Mouse (Mus musculus) MEL (cell line): ENCODE results near the gene Gpr26.

Experiments
- BHLHE40 ChIP-seq: IDR thresholded peaks from 2 replicates; pipeline ENCODE4 v1.6.1; 2012; ENCODE audit warnings: low read depth, mild to moderate bottlenecking, inconsistent platforms, low read length, improper control_type of control experiment, borderline replicate concordance
- CTCF ChIP-seq, 3 experiments: IDR thresholded peaks in 2 of 3; conservative IDR thresholded peaks in 1 of 3; 2 replicates each; pipeline ENCODE4 v1.5.1; 2011 to 2012; ENCODE audit warnings: low read length in 3 of 3, low read depth in 2 of 3, mild to moderate bottlenecking in 2 of 3, improper control_type of control experiment in 1 of 3, inconsistent platforms in 1 of 3, mixed read lengths in 1 of 3, moderate library complexity in 1 of 3; ENCODE audit not compliant: control insufficient read depth in 1 of 3, insufficient read depth in 1 of 3, poor library complexity in 1 of 3, severe bottlenecking in 1 of 3
- EP300 ChIP-seq, 2 experiments: IDR thresholded peaks; 2 replicates each; pipeline ENCODE4 v1.6.1; 2011; ENCODE audit warnings: improper control_type of control experiment in 2 of 2, low read length in 2 of 2, low read depth in 1 of 2, mild to moderate bottlenecking in 1 of 2
- ETS1 ChIP-seq: IDR thresholded peaks from 2 replicates; pipeline ENCODE4 v1.6.1; 2012; ENCODE audit warnings: low read depth, mild to moderate bottlenecking, inconsistent platforms, low read length, improper control_type of control experiment, moderate library complexity
- GABPA ChIP-seq: IDR thresholded peaks from 2 replicates; pipeline ENCODE4 v1.6.1; 2012; ENCODE audit warnings: low read depth, mild to moderate bottlenecking, inconsistent platforms, low read length, improper control_type of control experiment, moderate library complexity
- KAT2A ChIP-seq: conservative IDR thresholded peaks from 2 replicates; pipeline ENCODE4 v1.6.1; 2012; ENCODE audit warnings: low read depth, low read length, improper control_type of control experiment, inconsistent platforms
- MEF2A ChIP-seq: IDR thresholded peaks from 2 replicates; pipeline ENCODE4 v1.6.1; 2014; ENCODE audit warnings: low read depth, mild to moderate bottlenecking, inconsistent platforms, low read length, improper control_type of control experiment; ENCODE audit not compliant: poor library complexity, insufficient replicate concordance, severe bottlenecking; ENCODE audit errors: extremely low read depth
- POLR2A ChIP-seq, 2 experiments: IDR thresholded peaks; 2 replicates each; pipeline ENCODE4 v1.6.1; 2011 to 2012; ENCODE audit warnings: low read length in 2 of 2, mild to moderate bottlenecking in 2 of 2, control low read depth in 1 of 2, improper control_type of control experiment in 1 of 2, low read depth in 1 of 2, moderate library complexity in 1 of 2; ENCODE audit not compliant: control insufficient read depth in 1 of 2, insufficient read depth in 1 of 2, poor library complexity in 1 of 2
- RAD21 ChIP-seq: IDR thresholded peaks from 2 replicates; pipeline ENCODE4 v1.6.1; 2011; ENCODE audit warnings: mild to moderate bottlenecking, low read depth, low read length, improper control_type of control experiment
- RCOR1 ChIP-seq: IDR thresholded peaks from 2 replicates; pipeline ENCODE4 v1.6.1; 2012; ENCODE audit warnings: low read depth, mild to moderate bottlenecking, inconsistent platforms, low read length, improper control_type of control experiment
- UBTF ChIP-seq: IDR thresholded peaks from 2 replicates; pipeline ENCODE4 v1.6.1; 2012; ENCODE audit warnings: low read depth, mild to moderate bottlenecking, inconsistent platforms, low read length, improper control_type of control experiment, moderate library complexity, borderline replicate concordance; ENCODE audit not compliant: insufficient read depth
- ZKSCAN1 ChIP-seq: IDR thresholded peaks from 2 replicates; pipeline ENCODE4 v1.6.1; 2012; ENCODE audit warnings: low read depth, mild to moderate bottlenecking, inconsistent platforms, low read length, improper control_type of control experiment, moderate library complexity

DNA sequence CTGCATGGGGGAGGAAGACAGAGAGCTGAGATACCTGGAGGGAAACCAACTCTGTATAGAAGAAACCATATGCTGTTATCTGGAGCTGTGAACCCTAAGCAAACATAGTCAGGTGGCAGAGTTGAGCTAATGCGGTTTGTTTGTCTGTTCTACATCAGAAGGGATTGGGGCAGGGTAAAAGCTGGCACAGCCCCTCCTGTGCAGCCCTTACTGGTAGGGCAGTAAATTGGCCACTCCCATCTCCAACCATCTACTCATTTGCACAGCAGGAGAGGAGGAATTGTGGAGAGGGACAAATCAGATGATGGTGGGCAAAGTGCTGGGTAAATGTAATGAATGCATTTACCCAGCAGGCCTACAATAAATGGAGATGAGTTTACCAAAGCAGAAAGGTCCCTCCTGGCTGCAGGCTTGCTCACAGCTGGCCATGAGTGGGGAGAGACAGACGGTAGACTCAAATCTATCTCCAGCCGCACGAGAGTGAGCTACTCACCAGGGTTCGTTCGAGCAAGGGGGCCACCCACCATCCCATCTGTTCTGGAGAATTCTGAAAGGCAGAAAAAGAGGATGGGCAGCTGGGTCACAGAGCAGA is 65.8 kb downstream of the Gpr26 start:
- no peak for TF ChIP-seq BHLHE40
- no peak for TF ChIP-seq EP300 (IDR thresholded peaks at IDR 0.05; ENCODE audit: low read depth in 1 of 2, low read length in 2 of 2)
- no peak for TF ChIP-seq RCOR1
- no peak for TF ChIP-seq ETS1
- no peak for TF ChIP-seq KAT2A
- no peak for TF ChIP-seq CTCF (IDR thresholded peaks at IDR 0.05 in 2 of 3, conservative IDR thresholded peaks at IDR 0.05 in 1 of 3; ENCODE audit: control insufficient read depth in 1 of 3, insufficient read depth in 1 of 3, low read depth in 2 of 3, low read length in 3 of 3, poor library complexity in 1 of 3, severe bottlenecking in 1 of 3)
- TF ChIP-seq GABPA, result no peak
- TF ChIP-seq POLR2A (IDR thresholded peaks at IDR 0.05; ENCODE audit: control insufficient read depth in 1 of 2, insufficient read depth in 1 of 2, low read depth in 1 of 2, low read length in 2 of 2, poor library complexity in 1 of 2), result no peak
- no peak for TF ChIP-seq MEF2A
- no peak for TF ChIP-seq UBTF
- no peak for TF ChIP-seq RAD21
- TF ChIP-seq ZKSCAN1, result no peak
